In genomic region chr5:142963003-142963704, GRCm38 (mm10) we compare ENCODE assay signal across 8 mouse cellular contexts. TPM values are rescaled to one million over a fixed set of nuclear protein-coding genes. Genes with fewer than 3 reads are reported as not detected.
DNase-seq lines count a peak whose midpoint lies in the region; ATAC-seq and TF ChIP-seq lines count a peak whose summit lies in the region.

No protein-coding gene starts in this region.

- no peak for TF ChIP-seq CTCF in liver, postnatal 0 days (IDR thresholded peaks at IDR 0.05; ENCODE audit: low read depth)

- peaks cover 69% of the 10 kb centered on the region for H3K4me1 ChIP-seq in heart, embryonic 10.5 days
- H3K4me1 ChIP-seq in liver, postnatal 0 days (ENCODE audit: insufficient read depth), result peaks cover 23% of the 10 kb centered on the region

- ATAC-seq in liver, postnatal 0 days, result no peak

- H3K27me3 ChIP-seq in heart, embryonic 10.5 days (ENCODE audit: insufficient read depth, poor library complexity, severe bottlenecking), result 0 out of 2 replicates have a peak, but pooled peaks cover 4% of the 10 kb centered on the region
- peaks cover 38% of the 10 kb centered on the region for H3K27me3 ChIP-seq in liver, postnatal 0 days (ENCODE audit: insufficient read depth, low read length)

- peak overlapping the region; percentile 96 for H3K27ac ChIP-seq in heart, embryonic 10.5 days
- H3K27ac ChIP-seq in liver, postnatal 0 days (ENCODE audit: low read depth), result no peak overlapping the region

- no peak for TF ChIP-seq EP300 in liver, postnatal 0 days (IDR thresholded peaks at IDR 0.05; ENCODE audit: low read depth)

- peak overlapping the region; percentile 78 for H3K4me3 ChIP-seq in heart, embryonic 10.5 days
- peak overlapping the region; percentile 51 for H3K4me3 ChIP-seq in liver, postnatal 0 days (ENCODE audit: low read depth, low read length)

- H3K9me3 ChIP-seq in heart, embryonic 10.5 days, result no peaks in the 10 kb centered on the region
- no peaks in the 10 kb centered on the region for H3K9me3 ChIP-seq in liver, postnatal 0 days (ENCODE audit: low read length)

- peak overlapping the region; percentile 70 for H3K4me2 ChIP-seq in liver, postnatal 0 days (ENCODE audit: low read depth, low read length)

- peaks cover 41% of the 10 kb centered on the region for H3K36me3 ChIP-seq in heart, embryonic 10.5 days
- no peaks in the 10 kb centered on the region for H3K36me3 ChIP-seq in liver, postnatal 0 days (replicated peaks; ENCODE audit: insufficient read depth, low read length)

- peak; percentile 53 for DNase-seq in adrenal gland, adult 2 months
- DNase-seq in adrenal gland, adult 18-20 months (ENCODE audit: low spot score in 2 of 2), result no peak
- peak; percentile 70 for DNase-seq in embryo, embryonic 9.5 days (ENCODE audit: extremely low spot score)
- DNase-seq in heart, embryonic 10.5 days (ENCODE audit: low spot score), result no peak
- DNase-seq in kidney, postnatal 14 days, result peak; percentile 52
- DNase-seq in liver, postnatal 0 days, result peak; percentile 48
- DNase-seq in right cerebral cortex, postnatal 14 days, result peak; percentile 72
- no peak for DNase-seq in cerebellum, adult 11 months

- H3K9ac ChIP-seq in liver, postnatal 0 days (replicated peaks), result no peak overlapping the region

- 17% methylated on average over 13 of the region's 13 CpGs for WGBS in heart, embryonic 10.5 days
- 32% methylated on average over 13 of the region's 13 CpGs for WGBS in liver, postnatal 0 days (ENCODE audit: insufficient replicate concordance)

RNA-seq across cellular contexts. Expression of gene Fscn1, which starts 3.0 kb away (rescaled TPM):
- total RNA-seq in adrenal gland, adult 2 months (2021), result 10 to 100 TPM; 24.6 to 42.9 TPM
- 129 and 134 TPM in 2 replicates for polyA plus RNA-seq in adrenal gland, adult 2 months (2012; rRNA removed)
- 10 to 100 TPM; 17.3 to 25.6 TPM for total RNA-seq in adrenal gland, adult 18-20 months (2021)
- polyA plus RNA-seq in heart, embryonic 10.5 days (2016; fragmentation: Nextera tagmentation; extraction: Ambion mirVana), result 254 and 329 TPM in 2 replicates
- 6.9 and 7.3 TPM in 2 replicates for polyA plus RNA-seq in liver, postnatal 0 days (2015; fragmentation: Nextera tagmentation; extraction: Ambion mirVana)

RNA-seq across cellular contexts. Expression of gene Actb, which starts 56.6 kb away (rescaled TPM):
- total RNA-seq in adrenal gland, adult 2 months (2021), result 1,000 to 10,000 TPM; 3,681 to 3,786 TPM
- polyA plus RNA-seq in adrenal gland, adult 2 months (2012; rRNA removed), result 3,805 and 4,221 TPM in 2 replicates
- total RNA-seq in adrenal gland, adult 18-20 months (2021), result 1,000 to 10,000 TPM; 2,759 to 3,567 TPM
- polyA plus RNA-seq in heart, embryonic 10.5 days (2016; fragmentation: Nextera tagmentation; extraction: Ambion mirVana), result 6,505 and 8,921 TPM in 2 replicates
- polyA plus RNA-seq in liver, postnatal 0 days (2015; fragmentation: Nextera tagmentation; extraction: Ambion mirVana), result 6,710 and 7,738 TPM in 2 replicates

Comparison
In these comparisons a context has a peak if more than half of its experiments do, and no peak if none do; other contexts are left out.
1. DNase-seq: peak in adrenal gland, adult 2 months (single experiment), embryo, embryonic 9.5 days (single experiment), kidney, postnatal 14 days (single experiment), liver, postnatal 0 days (single experiment) and right cerebral cortex, postnatal 14 days (single experiment); none in adrenal gland, adult 18-20 months (0 of 2), heart, embryonic 10.5 days (single experiment) and cerebellum, adult 11 months (single experiment).
2. RNA of gene Fscn1, which starts 3.0 kb away (polyA plus RNA-seq): 254 to 329 TPM in heart, embryonic 10.5 days and 129 to 134 TPM in adrenal gland, adult 2 months; 6.9 to 7.3 TPM in liver, postnatal 0 days; every median in the first group is over 10 times any median in the second.